ENCODE assay signal across 13 mouse cellular contexts in genomic region chr8:121589205-121589726, GRCm38 (mm10). TPM values are rescaled to one million over a fixed set of nuclear protein-coding genes. Genes with fewer than 3 reads are reported as not detected.
DNase-seq lines count a peak whose midpoint lies in the region; ATAC-seq and TF ChIP-seq lines count a peak whose summit lies in the region.
"Had no signal": no experiment of that assay in that cellular context is flagged by ENCODE, and none has a peak within 500 bp of the region (broad histone marks: within the 10 kb centered on the region; RNA-seq: fewer than 3 reads in every experiment).

No protein-coding gene starts in this region.

- no peak for TF ChIP-seq RAD21 in MEL (IDR thresholded peaks at IDR 0.05; ENCODE audit: low read depth, low read length)

- WGBS in heart, embryonic 15.5 days = 36% methylated on average over 2 of the region's 2 CpGs
- WGBS in embryonic facial prominence, embryonic 14.5 days = 33% methylated on average over 2 of the region's 2 CpGs
- WGBS in limb, embryonic 13.5 days = 45% methylated on average over 2 of the region's 2 CpGs

- H3K27me3 ChIP-seq in heart, embryonic 15.5 days = no peaks in the 10 kb centered on the region
- H3K27me3 ChIP-seq in MEL (ENCODE audit: control insufficient read depth in 1 of 2, insufficient read depth in 2 of 2, low read length in 2 of 2) = no peaks in the 10 kb centered on the region
- H3K27me3 ChIP-seq in embryonic facial prominence, embryonic 14.5 days (replicated peaks; ENCODE audit: control insufficient read depth, insufficient read depth, low read length) = no peaks in the 10 kb centered on the region
- no peaks in the 10 kb centered on the region for H3K27me3 ChIP-seq in limb, embryonic 13.5 days
- H3K27me3 ChIP-seq: CH12.LX had no signal

- TF ChIP-seq EP300 in MEL (IDR thresholded peaks at IDR 0.05; ENCODE audit: low read depth in 1 of 2, low read length in 2 of 2) = 0 out of 4 replicates have a peak, but pooled peaks of 1 of the 2 experiments have one; percentile 27

- peaks cover 6% of the 10 kb centered on the region; the same call in 1 of the 2 replicates for H3K36me3 ChIP-seq in heart, embryonic 15.5 days
- peaks cover 0 to 25% of the 10 kb centered on the region in 2 experiments; a peak in 2 of 4 replicates for H3K36me3 ChIP-seq in MEL (ENCODE audit: control insufficient read depth in 1 of 2, insufficient read depth in 2 of 2, low read length in 2 of 2)
- H3K36me3 ChIP-seq in embryonic facial prominence, embryonic 14.5 days (ENCODE audit: control insufficient read depth, insufficient read depth, low read length) = peaks cover 12% of the 10 kb centered on the region
- H3K36me3 ChIP-seq in limb, embryonic 13.5 days = peaks cover 11% of the 10 kb centered on the region

- TF ChIP-seq CTCF in MEL (IDR thresholded peaks at IDR 0.05 in 2 of 3, conservative IDR thresholded peaks at IDR 0.05 in 1 of 3; ENCODE audit: control insufficient read depth in 1 of 3, insufficient read depth in 1 of 3, low read depth in 2 of 3, low read length in 3 of 3, poor library complexity in 1 of 3, severe bottlenecking in 1 of 3) = no peak

- H3K4me3 ChIP-seq in heart, embryonic 15.5 days = 0 out of 2 replicates have a peak overlapping the region, but pooled peaks have one; percentile 71
- H3K4me3 ChIP-seq in MEL (ENCODE audit: control insufficient read depth in 1 of 2, insufficient read depth in 1 of 2, low read depth in 2 of 2, low read length in 2 of 2) = peak overlapping the region in 1 of 2 experiments; percentile 50; a peak in 2 of 4 replicates
- H3K4me3 ChIP-seq in embryonic facial prominence, embryonic 14.5 days (ENCODE audit: low read depth, low read length) = no peak overlapping the region
- H3K4me3 ChIP-seq in limb, embryonic 13.5 days = 0 out of 2 replicates have a peak overlapping the region, but pooled peaks have one; percentile 94

- no peak overlapping the region for H3K9ac ChIP-seq in heart, embryonic 15.5 days
- H3K9ac ChIP-seq in MEL (ENCODE audit: control insufficient read depth, low read depth, low read length, poor library complexity, severe bottlenecking) = peak overlapping the region; percentile 60
- no peak overlapping the region for H3K9ac ChIP-seq in embryonic facial prominence, embryonic 14.5 days (ENCODE audit: low read depth, low read length)
- no peak overlapping the region for H3K9ac ChIP-seq in limb, embryonic 13.5 days

- no peak for TF ChIP-seq POLR2A in MEL (IDR thresholded peaks at IDR 0.05; ENCODE audit: control insufficient read depth in 1 of 2, insufficient read depth in 1 of 2, low read depth in 1 of 2, low read length in 2 of 2, poor library complexity in 1 of 2)

- H3K4me1 ChIP-seq in heart, embryonic 15.5 days (replicated peaks) = peaks cover 37% of the 10 kb centered on the region
- peaks cover 10 to 32% of the 10 kb centered on the region in 2 experiments for H3K4me1 ChIP-seq in MEL (ENCODE audit: control insufficient read depth in 1 of 2, insufficient read depth in 2 of 2, low read length in 2 of 2)
- H3K4me1 ChIP-seq in embryonic facial prominence, embryonic 14.5 days (ENCODE audit: control insufficient read depth, insufficient read depth, low read length) = peaks cover 12% of the 10 kb centered on the region
- peaks cover 27% of the 10 kb centered on the region for H3K4me1 ChIP-seq in limb, embryonic 13.5 days

- no peaks in the 10 kb centered on the region for H3K9me3 ChIP-seq in heart, embryonic 15.5 days (replicated peaks)
- H3K9me3 ChIP-seq in MEL (replicated peaks; ENCODE audit: insufficient read depth, low read length) = no peaks in the 10 kb centered on the region
- no peaks in the 10 kb centered on the region for H3K9me3 ChIP-seq in embryonic facial prominence, embryonic 14.5 days (ENCODE audit: control insufficient read depth, low read length)
- H3K9me3 ChIP-seq in limb, embryonic 13.5 days = no peaks in the 10 kb centered on the region

- no peak for ATAC-seq in heart, embryonic 15.5 days (replicated peaks; ENCODE audit: insufficient number of reproducible peaks, insufficient read depth, low FRiP score, low read depth)
- ATAC-seq in embryonic facial prominence, embryonic 14.5 days (ENCODE audit: low read depth) = no peak
- ATAC-seq in limb, embryonic 13.5 days (ENCODE audit: low FRiP score, low read depth) = no peak

- no peak overlapping the region for H3K4me2 ChIP-seq in heart, embryonic 15.5 days
- peak overlapping the region; percentile 91; the same call in 1 of the 2 replicates for H3K4me2 ChIP-seq in embryonic facial prominence, embryonic 14.5 days (ENCODE audit: low read depth, low read length)
- no peak overlapping the region for H3K4me2 ChIP-seq in limb, embryonic 13.5 days (replicated peaks)

- H3K79me2 ChIP-seq in MEL (ENCODE audit: control insufficient read depth, insufficient read depth, low read length, poor library complexity) = peaks cover 27% of the 10 kb centered on the region

- no peak overlapping the region for H3K27ac ChIP-seq in heart, embryonic 15.5 days
- H3K27ac ChIP-seq in MEL (ENCODE audit: control insufficient read depth, low read depth, low read length) = peak overlapping the region; percentile 49
- no peak overlapping the region for H3K27ac ChIP-seq in embryonic facial prominence, embryonic 14.5 days (replicated peaks; ENCODE audit: low read depth, low read length)
- H3K27ac ChIP-seq in limb, embryonic 13.5 days = no peak overlapping the region

- DNase-seq in heart, adult 8-10 months (ENCODE audit: low spot score) = no peak
- DNase-seq in MEL (ENCODE audit: low read depth, low spot score) (peak; percentile 38), MN1 (ENCODE audit: low spot score) (no peak)
- DNase-seq in embryonic facial prominence, embryonic 14.5 days (ENCODE audit: low spot score) = no peak
- no peak for DNase-seq in cerebellum, postnatal 25 days
- no peak for DNase-seq in cerebellum, adult 9-11 months
- DNase-seq: heart, adult 18-20 months had no signal

TF ChIP-seq in MEL, 35 proteins besides CTCF, POLR2A, EP300 and RAD21:
- TF ChIP-seq ETS1 (IDR thresholded peaks at IDR 0.05; ENCODE audit: low read depth, low read length) = peak; percentile 29; the same call in 1 of the 2 replicates
- TF ChIP-seq USF2 (IDR thresholded peaks at IDR 0.05; ENCODE audit: borderline replicate concordance in 1 of 2, insufficient read depth in 1 of 2, low read depth in 1 of 2, low read length in 2 of 2) = no peak
- TF ChIP-seq TAL1 (IDR thresholded peaks at IDR 0.05; ENCODE audit: low read length) = peak; percentile 11; the same call in 1 of the 2 replicates
- no peak for TF ChIP-seq SIN3A (IDR thresholded peaks at IDR 0.05; ENCODE audit: low read length)
- no peak for TF ChIP-seq MAFK (IDR thresholded peaks at IDR 0.05; ENCODE audit: borderline replicate concordance, low read depth, low read length)
TF ChIP-seq in MEL: peak in this region for 2.

RNA-seq across cellular contexts. Expression of gene Map1lc3b, which starts 0.9 kb away (rescaled TPM):
- polyA plus RNA-seq in heart, embryonic 15.5 days (2015; fragmentation: Nextera tagmentation; extraction: Ambion mirVana) = 189 and 199 TPM in 2 replicates
- total RNA-seq in heart, adult 8-10 months (2022) = 100 to 1,000 TPM; 264 to 289 (median 284) TPM
- total RNA-seq in MEL (2012; rRNA removed) = 56.4 and 61.0 TPM in 2 replicates
- 10 to 100 TPM in 1 of 2 experiments, not detected in 1; 68.8 TPM for polyA plus RNA-seq in MEL (2012; ENCODE audit: insufficient read depth in 1 of 2, insufficient read length in 2 of 2, low read depth in 1 of 2, low replicate concordance in 2 of 2, missing spikeins in 1 of 2)
- polyA plus RNA-seq in embryonic facial prominence, embryonic 14.5 days (2014; fragmentation: Nextera tagmentation; extraction: Ambion mirVana) = 224 and 237 TPM in 2 replicates
- polyA plus RNA-seq in limb, embryonic 13.5 days (2015; fragmentation: Nextera tagmentation; extraction: Ambion mirVana) = 189 and 193 TPM in 2 replicates

RNA-seq across cellular contexts. Expression of gene Fbxo31, which starts 10.7 kb away (rescaled TPM):
- polyA plus RNA-seq in heart, embryonic 15.5 days (2015; fragmentation: Nextera tagmentation; extraction: Ambion mirVana) = 9.8 and 13.1 TPM in 2 replicates
- total RNA-seq in heart, adult 8-10 months (2022) = 100 to 1,000 TPM in 2 of 4 experiments, 10 to 100 TPM in 2; 93.3 to 137 (median 102) TPM
- 13.9 and 16.0 TPM in 2 replicates for total RNA-seq in MEL (2012; rRNA removed)
- polyA plus RNA-seq in MEL (2012; ENCODE audit: insufficient read depth in 1 of 2, insufficient read length in 2 of 2, low read depth in 1 of 2, low replicate concordance in 2 of 2, missing spikeins in 1 of 2) = 10 to 100 TPM in 1 of 2 experiments, not detected in 1; 35.3 TPM
- polyA plus RNA-seq in embryonic facial prominence, embryonic 14.5 days (2014; fragmentation: Nextera tagmentation; extraction: Ambion mirVana) = 15.3 and 20.1 TPM in 2 replicates
- polyA plus RNA-seq in limb, embryonic 13.5 days (2015; fragmentation: Nextera tagmentation; extraction: Ambion mirVana) = 17.6 and 19.3 TPM in 2 replicates

RNA-seq across cellular contexts. Expression of gene 1700018B08Rik, which starts 45.1 kb away (rescaled TPM):
- polyA plus RNA-seq in heart, embryonic 15.5 days (2015; fragmentation: Nextera tagmentation; extraction: Ambion mirVana) = not detected in 2 replicates
- total RNA-seq in heart, adult 8-10 months (2022) = not detected
- total RNA-seq in MEL (2012; rRNA removed) = not detected in 2 replicates
- polyA plus RNA-seq in MEL (2012; ENCODE audit: insufficient read depth in 1 of 2, insufficient read length in 2 of 2, low read depth in 1 of 2, low replicate concordance in 2 of 2, missing spikeins in 1 of 2) = not detected
- polyA plus RNA-seq in embryonic facial prominence, embryonic 14.5 days (2014; fragmentation: Nextera tagmentation; extraction: Ambion mirVana) = not detected in 2 replicates
- polyA plus RNA-seq in limb, embryonic 13.5 days (2015; fragmentation: Nextera tagmentation; extraction: Ambion mirVana) = not detected in 2 replicates
- total RNA-seq: CH12.LX; heart, adult 18-20 months; liver, adult 2 months had no signal
- polyA plus RNA-seq: activated CD4-positive, CD25-positive, alpha-beta regulatory T cell, adult 4 months; large intestine, adult 2 months; liver, adult 2 months had no signal
